Mouse (Mus musculus) heart, postnatal 25 days (tissue): ENCODE measurements at regions not wholly inside any gene's neighbourhood (a gene's known extent, or its start where the extent isn't known, plus 50 kb on each side); places are given as distances from the start of the nearest gene placed in this dataset.

ENCODE experiments used
- DNase-seq: peaks from one replicate; pipeline ENCODE4 v3.0.0; 2022; ENCODE audit warnings: low spot score
- intact Hi-C: fragments of 180-260 bp; cut with DNase I; formaldehyde crosslinking; loops from one replicate; pipeline ENCODE4 v1.15.1; 2025

- intact Hi-C loops: no loop called here
Observed at GRCm38 (mm10) chr2:106522961-106523360, 170.1 kb upstream of the Mpped2 start.

GRCm38 (mm10) chr2:106527008-106527407 lies 166.1 kb upstream of the Mpped2 start:
- DNase-seq: no peak
- intact Hi-C loops: no loop called here

More at GRCm38 (mm10) chr2:106522961-106523360, 170.1 kb upstream of the Mpped2 start:
- no peak for DNase-seq

GRCm38 (mm10) chr2:106529247-106529646 lies 163.8 kb upstream of the Mpped2 start:
- no peak for DNase-seq
- intact Hi-C loops: no loop called here

GRCm38 (mm10) chr2:106529746-106530145 lies 163.3 kb upstream of the Mpped2 start:
- intact Hi-C loops: no loop called here

GRCm38 (mm10) chr2:106538329-106538728 lies 154.7 kb upstream of the Mpped2 start:
- no peak for DNase-seq
- intact Hi-C loops: no loop called here

More at GRCm38 (mm10) chr2:106529746-106530145, 163.3 kb upstream of the Mpped2 start:
- DNase-seq: no peak

- no peak for DNase-seq
- intact Hi-C loops: no loop called here
Observed at GRCm38 (mm10) chr2:106540176-106540575, 152.9 kb upstream of the Mpped2 start.

GRCm38 (mm10) chr2:106547117-106547516 lies 146.0 kb upstream of the Mpped2 start:
- no peak for DNase-seq
- intact Hi-C loops: no loop called here

- intact Hi-C loops: no loop called here
- no peak for DNase-seq
Observed at GRCm38 (mm10) chr2:106553666-106554065, 139.4 kb upstream of the Mpped2 start.

GRCm38 (mm10) chr2:106561571-106562090 lies 131.4 kb upstream of the Mpped2 start:
- intact Hi-C loops: no loop called here
- DNase-seq: no peak

- no peak for DNase-seq
- intact Hi-C loops: no loop called here
Observed at GRCm38 (mm10) chr2:106570226-106570625, 122.8 kb upstream of the Mpped2 start.

- DNase-seq: no peak
Observed at GRCm38 (mm10) chr2:106571346-106571745, 121.7 kb upstream of the Mpped2 start.

GRCm38 (mm10) chr2:106571913-106572312 lies 121.2 kb upstream of the Mpped2 start:
- DNase-seq: no peak
- intact Hi-C loops: no loop called here

More at GRCm38 (mm10) chr2:106571346-106571745, 121.7 kb upstream of the Mpped2 start:
- intact Hi-C loops: no loop called here

GRCm38 (mm10) chr2:106576746-106577323 lies 116.2 kb upstream of the Mpped2 start:
- intact Hi-C loops: no loop called here

GRCm38 (mm10) chr2:106578062-106578461 lies 115.0 kb upstream of the Mpped2 start:
- DNase-seq: no peak
- intact Hi-C loops: no loop called here

More at GRCm38 (mm10) chr2:106576746-106577323, 116.2 kb upstream of the Mpped2 start:
- no peak for DNase-seq

- DNase-seq: no peak
- intact Hi-C loops: no loop called here
Observed at GRCm38 (mm10) chr2:106580663-106581062, 112.4 kb upstream of the Mpped2 start.

GRCm38 (mm10) chr2:106621251-106621650 lies 71.8 kb upstream of the Mpped2 start:
- no peak for DNase-seq
- intact Hi-C loops: no loop called here

GRCm38 (mm10) chr2:106622326-106622725 lies 70.7 kb upstream of the Mpped2 start:
- DNase-seq: no peak
- intact Hi-C loops: no loop called here

- intact Hi-C loops: no loop called here
- no peak for DNase-seq
Observed at GRCm38 (mm10) chr2:106623680-106624079, 69.4 kb upstream of the Mpped2 start.

- no peak for DNase-seq
- intact Hi-C loops: no loop called here
Observed at GRCm38 (mm10) chr2:106631986-106632385, 61.1 kb upstream of the Mpped2 start.
